Mouse (Mus musculus) hindbrain, embryonic 11.5 days (tissue): ENCODE data around the gene Ifngr2. TPM values are rescaled to one million over a fixed set of nuclear protein-coding genes. Genes with fewer than 3 reads are reported as not detected.
A peak's percentile ranks its signal among the peaks of the same experiment; 100 is the strongest.

ENCODE experiments used
- ATAC-seq: fragments of 200-750 bp; cut with Nextera tagmentation; 2 replicates; pipeline ENCODE4 v1.8.0; 2017; ENCODE audit warnings: mild to moderate bottlenecking, moderate TSS enrichment, moderate library complexity; ENCODE audit not compliant: low FRiP score
- DNase-seq: peaks from one replicate; pipeline ENCODE4 v3.0.0-alpha.2; 2015; ENCODE audit warnings: low spot score
- H3K27ac ChIP-seq: fragments of 300-500 bp; sonication (generic); 2 replicates; pipeline ENCODE4 v1.5.1; 2014; ENCODE audit warnings: mild to moderate bottlenecking, low read depth, low read length
- H3K27me3 ChIP-seq: fragments of 300-500 bp; sonication (generic); 2 replicates; pipeline ENCODE4 v1.6.1; 2014; ENCODE audit warnings: mild to moderate bottlenecking, low read length, moderate library complexity, mixed read lengths; ENCODE audit not compliant: control insufficient read depth, insufficient read depth
- H3K36me3 ChIP-seq: fragments of 300-500 bp; sonication (generic); 2 replicates; pipeline ENCODE4 v1.6.1; 2014; ENCODE audit warnings: mild to moderate bottlenecking, low read length, moderate library complexity, mixed read lengths; ENCODE audit not compliant: control insufficient read depth, insufficient read depth
- H3K4me1 ChIP-seq: fragments of 300-500 bp; sonication (generic); replicated peaks from 2 replicates; pipeline ENCODE4 v1.6.1; 2014; ENCODE audit warnings: low read length, mixed read lengths; ENCODE audit not compliant: control insufficient read depth, insufficient read depth
- H3K4me2 ChIP-seq: fragments of 300-500 bp; sonication (generic); replicated peaks from 2 replicates; pipeline ENCODE4 v1.6.1; 2014; ENCODE audit warnings: mild to moderate bottlenecking, low read depth, low read length
- H3K4me3 ChIP-seq: fragments of 300-500 bp; sonication (generic); 2 replicates; pipeline ENCODE4 v1.5.1; 2014; ENCODE audit warnings: low read depth, low read length
- H3K9ac ChIP-seq: fragments of 300-500 bp; sonication (generic); 2 replicates; pipeline ENCODE4 v1.6.1; 2014; ENCODE audit warnings: low read depth, low read length
- H3K9me3 ChIP-seq: fragments of 300-500 bp; sonication (generic); 2 replicates; pipeline ENCODE4 v1.6.1; 2016; ENCODE audit warnings: low read length; ENCODE audit not compliant: control insufficient read depth
- WGBS: fragments of 180-500 bp; shearing (Covaris S2); extraction: QIAGEN DNeasy Blood & Tissue Kit; methylation state at CpG from one replicate; pipeline ENCODE4 v1.1.7; 2014; 5-methylcytosine and 5-hydroxymethylcytosine counted together
- polyA plus RNA-seq: library from polyadenylated mRNA; unstranded; fragments of >200 nt; fragmentation: Nextera tagmentation; extraction: Ambion mirVana; gene quantifications from 2 replicates; pipeline ENCODE4 v1.2.1, GENCODE M21; 2014

The Ifngr2 gene
- polyA plus RNA-seq, 1 experiment from 2014 or later: 35.1 TPM

DNA sequence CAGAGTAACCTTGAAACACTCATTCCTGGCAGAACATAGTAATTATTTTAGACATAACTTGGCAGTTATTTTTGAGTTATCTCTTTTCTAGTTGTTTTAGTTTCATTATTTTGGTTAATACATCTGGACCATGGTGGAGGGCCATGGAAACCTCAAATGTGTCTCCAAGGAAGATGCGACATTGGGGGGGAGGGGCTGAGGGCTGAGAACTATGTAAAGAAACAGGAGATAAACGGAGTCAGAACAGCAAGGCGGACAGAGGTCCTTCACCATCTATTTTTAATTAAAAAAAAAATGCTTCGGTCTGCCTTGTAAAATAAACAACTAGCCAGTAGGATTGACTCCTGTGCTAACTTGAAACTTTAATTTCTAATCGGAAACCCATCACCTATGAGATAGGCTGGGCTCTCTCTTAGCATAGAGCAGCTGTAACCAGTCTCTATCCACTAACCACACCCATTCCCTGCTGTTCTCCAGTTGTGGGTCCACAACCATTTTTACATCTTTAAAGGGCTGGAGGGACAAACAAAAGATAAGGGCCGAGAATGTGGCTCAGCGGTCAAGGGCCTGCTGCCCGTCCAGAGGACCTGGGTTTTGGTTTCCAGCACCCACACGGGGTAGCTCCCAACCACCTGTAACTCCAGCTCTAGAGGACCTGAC is 18.6 kb downstream of the Ifngr2 start:
- no peak overlapping the region for H3K27ac ChIP-seq
- H3K36me3 ChIP-seq: no peaks in the 10 kb centered on the region
- H3K4me1 ChIP-seq: no peaks in the 10 kb centered on the region
- H3K9me3 ChIP-seq: no peaks in the 10 kb centered on the region
- no peak overlapping the region for H3K4me3 ChIP-seq
- no peak overlapping the region for H3K9ac ChIP-seq
- no peak overlapping the region for H3K4me2 ChIP-seq
- WGBS: 70% methylated on average over 9 of the region's 9 CpGs
- DNase-seq (no peak), ATAC-seq (no peak)
- H3K27me3 ChIP-seq: no peaks in the 10 kb centered on the region

DNA sequence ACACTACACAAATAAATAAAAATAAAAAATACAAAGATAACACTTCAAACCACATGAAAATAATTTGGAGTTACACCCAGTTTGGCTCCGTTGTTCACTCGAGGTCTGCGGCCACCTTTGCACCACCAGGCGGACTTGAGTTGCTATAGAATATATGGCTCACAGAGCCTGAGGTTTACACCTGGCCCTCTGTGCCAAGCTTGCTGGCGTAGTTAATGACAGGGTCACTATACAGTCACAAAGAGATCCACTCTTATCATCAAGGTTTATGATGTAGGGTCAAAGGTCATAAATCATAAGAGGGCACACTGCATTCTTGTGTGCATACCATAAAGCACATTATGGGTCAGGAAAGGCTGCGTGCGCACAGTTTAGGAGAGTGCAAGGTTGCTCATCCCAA is 19.1 kb downstream of the Ifngr2 start:
- H3K9ac ChIP-seq: no peak overlapping the region
- H3K9me3 ChIP-seq: no peaks in the 10 kb centered on the region
- no peaks in the 10 kb centered on the region for H3K27me3 ChIP-seq
- 93% methylated on average over 7 of the region's 7 CpGs for WGBS
- H3K4me1 ChIP-seq: no peaks in the 10 kb centered on the region
- no peak overlapping the region for H3K27ac ChIP-seq
- no peaks in the 10 kb centered on the region for H3K36me3 ChIP-seq
- no peak for ATAC-seq
- no peak for DNase-seq
- no peak overlapping the region for H3K4me2 ChIP-seq
- H3K4me3 ChIP-seq: no peak overlapping the region

DNA sequence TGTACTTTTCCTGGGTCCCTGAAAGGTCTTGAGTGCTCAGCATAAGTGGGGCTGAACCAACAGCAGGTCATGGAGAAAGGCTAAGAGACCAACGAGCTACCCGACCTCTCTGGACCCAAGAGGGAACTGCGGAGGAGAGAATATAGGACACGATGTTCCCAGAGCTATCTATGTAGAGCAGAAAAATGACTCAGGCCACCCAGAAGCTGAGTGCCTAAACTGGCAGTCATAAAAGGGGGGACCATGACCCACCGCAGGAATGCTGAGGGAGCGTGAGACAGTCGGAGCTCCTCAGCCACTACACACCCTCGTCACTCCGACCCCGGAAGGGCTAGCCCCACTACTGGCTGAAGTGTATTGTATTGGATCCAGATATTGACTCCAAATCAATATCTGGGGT is 22.1 kb downstream of the Ifngr2 start:
- DNase-seq (no peak), ATAC-seq (no peak)
- Histone ChIP-seq H3K4me1 (no peaks in the 10 kb centered on the region), H3K4me2 (no peak overlapping the region), H3K4me3 (no peak overlapping the region), H3K27ac (no peak overlapping the region), H3K9me3 (no peaks in the 10 kb centered on the region), H3K9ac (no peak overlapping the region), H3K36me3 (no peaks in the 10 kb centered on the region), H3K27me3 (no peaks in the 10 kb centered on the region)
- 90% methylated on average over 10 of the region's 10 CpGs for WGBS

DNA sequence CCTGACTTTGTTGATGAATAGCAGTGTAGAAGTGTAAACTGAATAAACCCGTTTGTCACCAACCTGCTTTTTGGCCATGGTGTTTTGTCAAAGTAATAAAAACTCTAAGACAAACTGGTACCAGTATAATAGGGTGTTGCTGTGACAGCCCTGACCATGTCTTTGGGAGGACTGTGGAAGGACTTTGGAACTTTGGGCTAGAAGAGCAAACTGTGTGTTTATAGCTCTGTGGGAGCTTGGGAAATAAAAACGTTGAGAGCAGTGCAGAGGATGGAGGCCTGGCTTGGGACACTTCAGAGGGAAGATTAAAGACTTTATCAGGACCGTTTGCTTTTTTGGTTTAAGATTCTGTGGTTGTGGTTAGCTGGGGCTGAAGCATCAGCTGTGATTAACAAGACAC is 24.2 kb downstream of the Ifngr2 start:
- 72% methylated on average over 3 of the region's 3 CpGs for WGBS
- H3K36me3 ChIP-seq: no peaks in the 10 kb centered on the region
- ATAC-seq: no peak

DNA sequence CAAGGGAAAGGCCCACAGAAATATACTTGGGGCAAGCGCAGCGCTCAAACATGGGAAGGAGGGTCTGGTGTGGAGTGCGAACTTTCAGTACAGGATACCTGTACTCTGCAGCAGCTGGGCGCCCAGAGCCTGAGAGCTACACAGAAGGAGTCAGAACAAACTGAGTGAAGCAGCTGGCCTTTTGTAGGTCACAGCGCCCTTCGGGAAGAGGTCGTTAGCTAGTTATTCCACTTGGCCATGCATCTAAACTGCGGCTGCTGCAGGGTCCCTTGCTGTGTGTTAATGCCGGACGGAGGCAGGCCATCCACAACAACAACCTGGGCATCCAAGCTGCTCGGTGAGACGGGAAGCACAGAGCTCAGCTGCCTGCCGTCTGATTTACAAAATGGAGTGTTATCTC is 28.3 kb downstream of the Ifngr2 start:
- Histone ChIP-seq H3K4me1 (no peaks in the 10 kb centered on the region), H3K9me3 (no peaks in the 10 kb centered on the region), H3K27ac (no peak overlapping the region), H3K4me2 (no peak overlapping the region), H3K9ac (no peak overlapping the region), H3K36me3 (no peaks in the 10 kb centered on the region), H3K27me3 (no peaks in the 10 kb centered on the region), H3K4me3 (no peak overlapping the region)
- ATAC-seq (no peak), DNase-seq (no peak)
- 83% methylated on average over 13 of the region's 13 CpGs for WGBS

More for the DNA sequence above, 24.2 kb downstream of the Ifngr2 start:
- no peaks in the 10 kb centered on the region for H3K4me1 ChIP-seq
- no peak overlapping the region for H3K27ac ChIP-seq
- H3K4me3 ChIP-seq: no peak overlapping the region
- H3K27me3 ChIP-seq: no peaks in the 10 kb centered on the region
- H3K9me3 ChIP-seq: no peaks in the 10 kb centered on the region
- no peak overlapping the region for H3K4me2 ChIP-seq
- DNase-seq: no peak
- H3K9ac ChIP-seq: no peak overlapping the region

DNA sequence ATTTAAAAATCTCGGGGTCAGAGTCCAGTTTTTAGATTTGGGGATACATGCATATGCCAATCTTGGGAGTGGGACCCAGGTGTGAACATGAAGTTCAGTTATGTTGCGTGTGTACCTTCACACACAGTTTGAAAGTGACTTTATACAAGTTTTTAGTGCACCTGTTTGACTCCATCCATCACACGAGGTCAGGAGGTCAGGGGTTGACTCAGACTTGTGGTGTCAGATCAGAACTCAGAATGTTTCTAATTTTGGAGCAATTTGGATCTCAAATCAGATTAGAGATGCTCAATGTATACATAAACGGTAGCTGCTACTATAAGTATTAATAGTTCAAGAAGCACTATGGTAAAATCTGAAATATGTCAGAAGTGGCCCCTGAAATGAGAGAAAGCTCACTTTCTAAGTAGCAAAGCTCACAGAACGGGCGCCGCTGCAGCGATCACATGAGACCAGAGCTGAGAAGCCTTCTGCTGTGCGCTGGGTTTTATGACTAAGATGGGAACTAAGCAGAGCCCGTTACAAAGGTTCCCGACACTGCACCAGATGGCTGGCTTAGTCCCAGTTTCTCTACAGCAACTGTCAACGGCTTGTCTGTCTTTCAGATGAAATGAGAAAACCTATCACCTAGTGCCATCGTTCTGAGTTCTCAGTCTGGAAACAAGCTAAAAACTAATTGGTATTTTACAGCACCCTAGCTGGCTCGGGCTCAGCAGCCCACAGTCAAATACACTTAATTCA is 32.3 kb downstream of the Ifngr2 start:
- no peak for DNase-seq
- WGBS: 86% methylated on average over 14 of the region's 14 CpGs

DNA sequence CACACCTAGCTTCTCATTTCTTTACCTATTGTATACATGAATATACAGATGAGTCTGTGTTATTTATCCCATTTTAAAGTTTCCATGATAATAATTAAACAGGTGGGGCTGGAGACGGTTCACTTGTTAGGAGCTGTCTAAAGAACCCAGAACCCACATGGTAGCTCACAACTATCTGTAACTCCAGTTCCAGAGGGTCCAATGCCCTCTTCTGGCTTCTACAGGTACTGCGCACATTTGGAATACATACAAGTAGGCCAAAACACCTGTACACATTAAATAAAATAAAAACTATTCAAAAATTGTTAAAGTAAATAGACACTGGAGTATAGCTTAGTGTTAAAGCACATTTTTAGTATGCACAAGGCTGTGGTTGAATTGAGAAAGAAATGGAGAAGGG is 35.4 kb downstream of the Ifngr2 start:
- H3K9ac ChIP-seq: no peak overlapping the region
- no peaks in the 10 kb centered on the region for H3K27me3 ChIP-seq
- 83% methylated on average over 2 of the region's 2 CpGs for WGBS
- H3K4me2 ChIP-seq: no peak overlapping the region
- H3K27ac ChIP-seq: no peak overlapping the region
- H3K36me3 ChIP-seq: no peaks in the 10 kb centered on the region
- H3K4me1 ChIP-seq: no peaks in the 10 kb centered on the region
- no peak overlapping the region for H3K4me3 ChIP-seq
- no peaks in the 10 kb centered on the region for H3K9me3 ChIP-seq
- DNase-seq (peak; percentile 59), ATAC-seq (no peak)

More for the DNA sequence above, 32.3 kb downstream of the Ifngr2 start:
- Histone ChIP-seq H3K36me3 (no peaks in the 10 kb centered on the region), H3K9me3 (no peaks in the 10 kb centered on the region), H3K4me2 (no peak overlapping the region), H3K9ac (no peak overlapping the region), H3K4me1 (no peaks in the 10 kb centered on the region), H3K27me3 (no peaks in the 10 kb centered on the region), H3K27ac (no peak overlapping the region), H3K4me3 (no peak overlapping the region)
- ATAC-seq: no peak

DNA sequence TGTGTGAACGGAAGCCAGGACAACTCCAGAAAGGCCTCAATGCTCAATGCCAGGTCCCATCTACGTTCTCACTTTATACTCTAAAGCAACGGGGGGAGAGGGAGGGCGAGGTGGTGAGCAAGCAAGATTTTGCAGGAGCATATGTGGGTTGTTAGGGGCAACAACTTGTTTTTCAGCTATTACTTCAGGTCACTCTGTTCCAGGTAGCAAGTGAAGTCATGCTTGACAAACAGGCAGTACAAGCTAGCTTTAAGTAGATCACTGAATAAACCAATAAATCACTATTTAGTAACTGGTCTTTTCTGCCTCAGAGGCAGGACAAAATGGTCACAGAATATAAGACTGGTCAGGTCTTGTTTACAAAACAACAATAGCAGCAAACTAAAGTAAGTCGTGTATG is 38.7 kb downstream of the Ifngr2 start:
- no peaks in the 10 kb centered on the region for H3K9me3 ChIP-seq
- no peak for ATAC-seq
- no peak for DNase-seq
- H3K36me3 ChIP-seq: no peaks in the 10 kb centered on the region
- H3K27me3 ChIP-seq: no peaks in the 10 kb centered on the region
- H3K9ac ChIP-seq: no peak overlapping the region
- no peaks in the 10 kb centered on the region for H3K4me1 ChIP-seq
- WGBS: 92% methylated on average over 5 of the region's 5 CpGs
- H3K4me2 ChIP-seq: no peak overlapping the region
- no peak overlapping the region for H3K27ac ChIP-seq
- no peak overlapping the region for H3K4me3 ChIP-seq

DNA sequence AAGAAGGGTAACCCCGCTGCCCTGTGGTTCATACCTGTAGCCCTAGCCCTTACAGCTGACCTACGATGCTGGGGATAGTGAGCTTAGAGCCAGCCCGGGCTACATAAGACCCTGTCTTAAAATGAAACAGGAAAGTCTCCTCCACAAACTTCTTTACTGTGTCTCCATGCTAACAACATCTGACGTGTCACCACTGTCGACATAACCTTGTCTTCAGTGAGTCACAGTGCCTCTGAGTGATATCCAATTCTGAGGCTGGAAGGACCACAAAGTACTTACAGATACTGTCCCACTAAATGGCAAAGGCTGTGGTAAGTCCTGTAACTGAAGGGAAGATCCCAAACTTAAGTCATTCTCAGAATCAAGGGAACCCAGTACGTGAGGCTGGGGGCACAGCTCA is 39.4 kb downstream of the Ifngr2 start:
- 92% methylated on average over 6 of the region's 6 CpGs for WGBS
- Histone ChIP-seq H3K4me3 (no peak overlapping the region), H3K27ac (no peak overlapping the region), H3K36me3 (no peaks in the 10 kb centered on the region), H3K27me3 (no peaks in the 10 kb centered on the region), H3K9me3 (no peaks in the 10 kb centered on the region), H3K9ac (no peak overlapping the region), H3K4me2 (no peak overlapping the region), H3K4me1 (no peaks in the 10 kb centered on the region)
- DNase-seq: no peak
- no peak for ATAC-seq
